Mouse (Mus musculus): ENCODE data around the gene Ankrd2.

Ankrd2 gene

GRCm38 (mm10) chr19:42016251-42016650 is 19.5 kb upstream of the Ankrd2 start:
- no peak for DNase-seq

DNA sequence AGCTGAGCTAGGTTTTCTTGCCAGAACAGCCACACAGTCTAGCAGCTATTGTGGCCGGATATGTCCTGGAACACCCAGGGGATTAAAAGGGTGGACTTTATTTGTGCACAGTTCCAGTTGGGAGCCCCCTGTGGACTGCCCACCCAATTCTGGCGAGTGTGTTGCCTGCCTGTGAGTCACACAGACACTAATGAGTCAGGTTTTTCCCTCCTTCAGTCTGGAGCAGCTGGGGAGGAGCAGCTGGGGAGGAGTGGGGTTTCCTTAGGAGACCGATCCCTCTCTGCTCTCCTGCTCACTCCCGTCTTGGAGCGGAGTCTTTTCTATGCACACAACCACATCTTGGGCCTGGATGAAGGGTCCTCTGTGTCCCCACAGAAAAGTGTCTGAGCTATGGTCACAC is 19.0 kb upstream of the Ankrd2 start:
- no peak for DNase-seq

DNA sequence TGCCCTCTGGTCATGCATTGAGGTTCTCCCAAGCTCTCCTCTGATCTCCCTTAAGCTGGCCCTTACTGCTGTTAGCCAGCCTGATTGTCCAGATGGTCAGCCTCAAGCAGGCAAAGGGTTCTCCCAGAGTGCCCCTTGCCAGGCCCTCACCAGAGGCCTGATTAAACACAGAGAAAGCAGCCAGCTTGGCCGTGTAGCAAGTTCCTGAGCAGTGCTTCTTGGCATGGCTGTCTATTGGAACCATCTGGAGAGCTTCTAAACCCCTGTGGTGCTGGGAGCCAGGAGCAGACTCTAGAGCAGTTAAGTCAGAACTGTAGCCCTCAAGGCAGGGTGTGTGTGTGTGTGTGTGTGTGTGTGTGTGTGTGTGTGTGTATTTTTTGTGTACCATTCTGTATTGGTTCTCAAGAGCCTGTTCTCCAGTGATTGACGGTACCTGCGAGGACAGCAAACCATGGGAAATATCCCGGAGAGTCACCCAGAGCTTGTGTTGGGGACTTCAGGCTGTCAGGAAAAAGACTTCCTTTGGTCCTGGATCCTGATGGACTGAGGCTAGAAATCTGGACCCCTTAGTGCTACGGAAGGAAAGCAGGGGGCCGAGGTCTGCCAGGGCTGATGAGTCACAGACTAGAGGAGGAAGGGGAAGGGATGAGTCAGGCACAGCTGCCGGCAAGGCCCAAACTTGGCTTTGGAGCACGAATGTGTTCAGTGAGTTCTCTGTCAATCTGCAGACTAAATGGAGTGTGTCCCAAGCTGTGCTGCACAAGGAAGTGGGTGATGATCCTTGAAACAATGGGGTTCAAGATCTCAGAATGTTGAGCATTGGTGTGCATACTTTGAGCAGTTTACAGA is 18.2 kb upstream of the Ankrd2 start:
- DNase-seq = no peak

- DNase-seq = peak; percentile 32 to 52
Measured at GRCm38 (mm10) chr19:42019011-42019522, 16.7 kb upstream of the Ankrd2 start.

GRCm38 (mm10) chr19:42021681-42022541 is 13.9 kb upstream of the Ankrd2 start:
- no peak for DNase-seq

DNA sequence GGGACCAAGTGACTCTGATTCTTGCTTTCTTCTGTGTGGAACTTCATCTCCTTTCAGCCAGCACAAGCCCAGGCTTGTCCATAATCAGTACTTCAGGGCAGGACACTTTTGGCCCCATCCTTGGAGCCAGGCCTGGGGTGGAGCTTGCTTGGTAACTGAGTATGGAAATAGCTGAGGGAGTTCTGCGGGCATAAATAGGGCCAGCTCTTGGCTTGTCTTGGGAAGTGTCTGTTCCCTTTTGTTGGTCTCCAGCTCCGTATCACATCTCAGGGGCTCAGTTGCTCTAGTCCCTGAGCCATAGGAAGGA is 13.3 kb upstream of the Ankrd2 start:
- no peak for DNase-seq

DNA sequence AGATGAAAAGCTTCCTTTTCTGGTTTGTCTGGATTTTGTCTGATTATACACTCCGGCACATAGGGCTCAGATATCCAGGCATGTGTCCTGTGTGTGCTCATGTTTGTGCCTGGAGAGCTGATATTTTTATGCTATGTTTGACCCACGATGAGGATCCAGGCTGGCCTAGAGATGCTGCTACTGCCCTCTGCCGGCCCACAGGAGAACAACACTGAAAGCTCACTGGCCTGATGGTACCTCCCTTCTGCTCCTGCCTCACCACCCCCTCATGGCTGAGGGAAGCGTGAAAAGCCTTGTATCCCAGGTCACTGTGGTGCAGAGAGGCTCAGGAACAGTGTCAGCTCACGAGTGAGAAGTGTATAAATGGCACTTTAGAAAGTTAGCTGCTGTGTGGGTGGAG is 9.6 kb upstream of the Ankrd2 start:
- DNase-seq = peak; percentile 70 to 76

DNA sequence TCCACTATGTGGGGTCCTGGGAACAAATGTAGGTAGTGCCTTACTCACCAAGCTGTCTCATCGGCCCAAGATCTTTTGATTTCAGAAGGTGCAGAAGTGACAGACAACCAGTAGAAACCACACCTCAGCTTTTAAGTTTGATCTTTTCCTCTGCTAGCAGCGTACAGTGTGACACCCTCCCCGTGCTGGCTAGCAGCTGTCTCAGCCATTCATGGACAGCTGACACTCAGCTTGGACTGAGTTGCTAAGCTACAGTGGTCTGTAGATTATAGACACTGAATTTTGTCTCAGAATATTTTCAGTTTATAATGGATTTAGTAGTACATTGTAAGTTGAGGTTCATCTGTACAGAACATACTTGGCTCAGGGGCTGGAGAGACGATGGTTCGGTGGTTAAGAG is 4.7 kb upstream of the Ankrd2 start:
- DNase-seq = no peak

GRCm38 (mm10) chr19:42033611-42034010 is 2.2 kb upstream of the Ankrd2 start:
- DNase-seq = no peak

GRCm38 (mm10) chr19:42034146-42034775 is 1.5 kb upstream of the Ankrd2 start:
- DNase-seq = no peak

GRCm38 (mm10) chr19:42034881-42035455 is 832 bp upstream of the Ankrd2 start:
- no peak for DNase-seq

DNA sequence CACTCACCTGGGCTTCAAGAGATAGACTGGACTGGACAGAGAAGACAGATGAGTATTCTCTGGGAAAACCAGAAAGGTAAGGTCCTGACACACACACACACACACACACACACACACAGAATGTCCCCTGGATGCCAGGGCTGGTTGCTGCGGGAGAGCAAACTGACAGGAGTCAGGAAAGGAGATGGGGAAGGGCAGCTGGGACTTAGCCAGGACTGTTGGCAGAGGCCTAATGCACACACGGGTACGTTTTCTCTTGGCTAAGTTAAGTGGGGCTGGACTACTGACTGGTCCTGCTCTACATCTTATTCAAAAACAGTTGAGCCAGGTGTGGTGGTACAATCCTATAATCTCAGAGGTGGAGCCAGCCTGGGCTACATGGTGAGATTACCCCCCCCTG is 557 bp downstream of the Ankrd2 start:
- no peak for DNase-seq

DNA sequence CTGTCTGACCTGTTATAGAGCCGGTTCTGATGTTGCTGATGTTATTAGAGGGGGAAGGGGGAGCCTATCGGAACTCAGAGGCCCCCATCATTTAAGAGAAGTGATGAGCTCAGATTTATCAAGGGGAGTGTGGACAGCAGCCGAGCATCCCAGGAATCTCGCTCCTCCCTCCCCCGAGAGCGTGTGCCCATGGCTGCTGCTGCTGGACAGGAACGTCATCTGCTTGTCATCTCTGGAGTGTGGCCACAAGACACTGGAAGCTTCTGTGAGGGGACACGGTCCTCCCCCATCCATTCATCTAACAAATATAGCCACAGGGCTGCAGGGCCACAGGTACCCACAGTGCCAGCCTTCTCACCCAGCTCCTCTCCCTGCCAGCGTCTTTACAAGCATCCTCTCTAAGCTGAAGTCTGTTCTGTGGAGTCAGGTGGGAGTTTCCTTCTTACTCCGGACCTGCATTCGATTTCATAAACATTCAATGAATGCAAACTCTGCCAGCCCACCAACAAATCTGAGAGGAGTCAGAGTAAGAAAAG is 1.4 kb downstream of the Ankrd2 start:
- no peak for DNase-seq

- DNase-seq = no peak
Measured at GRCm38 (mm10) chr19:42038310-42038709, 2.5 kb downstream of the Ankrd2 start.

- no peak for DNase-seq
Measured at GRCm38 (mm10) chr19:42043988-42044387, 8.2 kb downstream of the Ankrd2 start.

DNA sequence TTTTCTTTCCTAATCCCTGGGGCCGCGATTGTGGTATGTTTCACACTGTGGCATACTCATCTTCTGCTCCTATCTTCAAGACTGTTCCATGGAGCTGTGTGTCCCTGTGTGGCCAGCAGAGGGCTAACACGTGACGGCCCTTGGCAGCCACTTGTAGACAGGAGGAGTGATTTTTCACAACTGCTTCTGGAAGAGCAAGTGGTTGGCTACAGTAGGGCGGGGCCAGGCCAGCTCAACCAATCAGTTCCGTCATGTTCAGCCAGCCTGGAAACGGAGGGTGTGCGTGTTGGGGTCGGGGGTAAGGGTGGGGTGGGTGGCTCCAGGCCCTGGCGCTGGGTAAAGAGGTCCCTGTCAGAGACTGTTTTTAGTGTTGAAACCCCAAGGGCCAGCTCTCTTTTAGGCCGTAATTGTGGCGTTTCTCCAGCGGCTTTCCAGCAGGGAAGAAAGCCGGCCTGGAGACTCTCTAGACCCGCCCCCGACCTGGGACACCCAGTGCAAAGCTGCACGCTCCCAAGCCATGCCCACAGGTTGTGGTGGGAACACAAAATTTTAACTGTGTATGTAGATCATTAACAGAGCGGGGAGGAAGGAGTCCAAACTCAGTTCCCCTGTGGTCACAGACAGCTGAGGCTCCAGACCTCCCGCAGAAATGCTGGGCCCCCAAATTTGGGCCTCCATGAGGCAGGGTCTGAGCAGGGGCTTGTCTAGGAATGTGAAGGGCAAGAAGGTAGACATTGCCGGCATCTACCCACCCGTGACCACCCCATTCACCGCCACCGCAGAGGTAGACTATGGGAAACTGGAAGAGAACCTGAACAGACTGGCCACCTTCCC is 9.7 kb downstream of the Ankrd2 start, which contains the start of gene Hoga1:
Hoga1 (plus strand) TSS at position 342 of the 834 bp plus-strand sequence.
- DNase-seq = peak; percentile 55 to 62

DNA sequence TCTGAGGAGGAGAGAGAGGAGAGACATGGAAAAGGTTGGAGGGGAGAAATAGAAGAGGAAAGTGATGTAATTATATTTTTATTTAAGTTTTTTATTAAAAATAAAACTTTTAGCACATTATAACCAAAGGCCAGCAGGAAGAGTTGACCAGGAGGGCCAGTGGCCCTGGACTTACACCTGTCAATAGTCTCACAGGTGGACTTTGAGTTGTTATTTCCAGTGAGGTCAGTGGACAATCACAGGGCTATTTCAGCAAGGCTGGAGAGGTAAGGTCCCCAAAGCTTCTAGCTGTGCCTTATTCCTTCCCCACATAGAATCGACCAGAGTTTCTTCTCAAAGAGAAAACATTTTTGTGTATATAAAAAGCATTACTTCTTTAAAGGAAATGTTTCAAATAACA is 14.5 kb downstream of the Ankrd2 start:
- DNase-seq = no peak

- no peak for DNase-seq
Measured at GRCm38 (mm10) chr19:42051351-42051750, 15.6 kb downstream of the Ankrd2 start.

DNA sequence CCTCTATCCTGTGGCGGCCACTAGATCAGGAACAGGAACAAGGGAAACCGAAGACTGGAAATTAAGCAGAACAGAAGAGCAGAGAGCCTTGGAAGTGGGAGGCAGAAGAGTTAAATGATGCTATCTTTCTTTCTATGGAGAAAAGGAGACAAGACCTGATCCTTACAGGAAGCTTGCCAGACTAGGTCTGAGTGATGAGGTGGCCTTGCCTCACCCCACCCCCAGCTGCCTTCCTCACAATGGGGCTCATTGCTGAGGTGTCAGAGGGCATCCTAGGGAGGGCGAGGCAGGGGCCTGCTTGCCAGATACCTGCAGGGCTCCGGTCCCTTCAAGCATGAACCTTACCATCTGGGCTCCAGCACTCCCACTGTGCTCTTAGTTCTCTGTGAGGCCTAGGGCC is 16.1 kb downstream of the Ankrd2 start, which contains the start of gene 4933411K16Rik:
4933411K16Rik (plus strand) TSS at position 301 of the 400 bp plus-strand sequence.
- no peak for DNase-seq

DNA sequence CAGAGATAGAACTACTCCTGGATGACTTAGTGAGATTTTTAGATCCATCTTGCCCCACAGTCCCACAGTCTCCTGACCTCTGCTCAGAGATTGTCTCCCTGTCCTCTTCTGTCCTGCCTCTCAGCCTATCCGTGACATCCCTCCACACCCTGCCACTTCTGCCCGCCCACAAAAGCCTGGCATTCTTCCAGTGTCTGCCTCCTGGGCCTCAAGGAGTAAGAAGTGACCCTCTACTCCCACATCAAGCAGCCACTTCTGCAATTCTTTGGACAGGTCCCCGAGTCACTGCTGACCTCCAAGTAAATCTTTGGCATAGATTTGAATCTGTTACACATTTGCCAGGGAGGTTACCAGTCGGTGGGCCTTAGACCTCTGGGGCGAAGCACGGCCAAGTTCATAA is 18.5 kb downstream of the Ankrd2 start:
- DNase-seq = no peak

- no peak for DNase-seq
Measured at GRCm38 (mm10) chr19:42055881-42056280, 20.1 kb downstream of the Ankrd2 start.
